Mouse (Mus musculus): ENCODE measurements around the gene Susd5. TPM values are rescaled to one million over a fixed set of nuclear protein-coding genes. Genes with fewer than 3 reads are reported as not detected.
"Not testable (repeated sequence)": the region's sequence is repeated elsewhere in the genome, so short reads cannot be mapped to it uniquely, and the experiment has no call there.

Gene Susd5
- polyA plus RNA-seq, 1 experiment from 2014 or later: 1.1 TPM

DNA sequence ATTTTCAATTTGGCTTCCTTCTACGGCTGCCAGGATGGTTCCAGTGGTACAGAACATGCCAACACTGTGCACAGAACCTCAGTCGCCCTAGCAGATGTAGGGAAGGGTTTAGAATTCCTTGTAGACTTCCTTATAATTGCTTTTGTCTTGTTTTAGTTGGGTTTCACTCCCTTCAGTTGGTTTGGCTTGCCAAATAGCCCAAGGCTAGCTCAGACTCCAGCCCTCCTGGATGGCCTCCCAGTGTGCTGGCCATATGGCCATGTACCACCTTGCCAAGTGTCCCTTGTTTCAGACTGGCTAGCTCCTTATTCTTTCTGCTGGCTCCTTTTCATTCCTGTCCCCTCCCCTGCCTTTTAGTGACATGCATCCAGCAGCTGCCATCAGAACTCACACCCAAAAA, 53.3 kb downstream of the Susd5 start:
- WGBS: 87% methylated on average over 2 of the region's 2 CpGs
- Histone ChIP-seq H3K27ac (ENCODE audit: low read length) (no peak overlapping the region), H3K4me1 (ENCODE audit: insufficient read depth, low read length) (no peaks in the 10 kb centered on the region), H3K36me3 (ENCODE audit: insufficient read depth, low read length) (no peaks in the 10 kb centered on the region), H3K9ac (replicated peaks; ENCODE audit: low read length) (no peak overlapping the region), H3K4me2 (replicated peaks; ENCODE audit: low read depth, low read length) (no peak overlapping the region), H3K4me3 (ENCODE audit: low read length) (no peak overlapping the region), H3K27me3 (ENCODE audit: insufficient read depth, low read length) (no peaks in the 10 kb centered on the region), H3K9me3 (ENCODE audit: low read length) (no peaks in the 10 kb centered on the region)
- no peak for ATAC-seq (ENCODE audit: low FRiP score, low TSS enrichment)

DNA sequence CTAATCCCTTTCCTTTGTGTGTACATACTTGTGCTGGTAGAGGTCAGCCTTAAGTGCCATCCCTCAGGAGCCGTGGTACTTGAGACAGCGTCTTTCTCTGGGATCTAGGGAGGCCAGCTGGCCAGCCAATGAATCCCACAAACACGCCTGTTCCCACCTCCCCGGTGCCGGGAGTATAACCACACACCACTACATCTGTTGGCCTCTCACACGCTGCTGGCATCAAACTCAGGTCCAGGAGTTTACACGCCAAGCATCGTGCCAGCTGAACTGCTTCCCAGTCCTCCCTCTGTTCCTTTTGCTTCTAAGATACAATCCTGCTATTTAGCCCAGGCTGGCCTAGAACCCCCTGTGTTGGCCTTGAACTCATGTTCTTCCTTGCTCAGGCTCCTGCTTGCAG, 54.2 kb downstream of the Susd5 start:
- Histone ChIP-seq H3K27ac (ENCODE audit: low read length) (no peak overlapping the region), H3K4me1 (ENCODE audit: insufficient read depth, low read length) (no peaks in the 10 kb centered on the region), H3K4me3 (ENCODE audit: low read length) (no peak overlapping the region), H3K4me2 (replicated peaks; ENCODE audit: low read depth, low read length) (no peak overlapping the region), H3K27me3 (ENCODE audit: insufficient read depth, low read length) (no peaks in the 10 kb centered on the region), H3K36me3 (ENCODE audit: insufficient read depth, low read length) (no peaks in the 10 kb centered on the region), H3K9ac (replicated peaks; ENCODE audit: low read length) (no peak overlapping the region), H3K9me3 (ENCODE audit: low read length) (no peaks in the 10 kb centered on the region)
- WGBS: 92% methylated on average over 8 of the region's 8 CpGs
- no peak for ATAC-seq (ENCODE audit: low FRiP score, low TSS enrichment)

- ATAC-seq (ENCODE audit: low FRiP score, low TSS enrichment): no peak
- no peak overlapping the region for H3K4me2 ChIP-seq (replicated peaks; ENCODE audit: low read depth, low read length)
- no peak overlapping the region for H3K9ac ChIP-seq (replicated peaks; ENCODE audit: low read length)
- no peaks in the 10 kb centered on the region for H3K4me1 ChIP-seq (ENCODE audit: insufficient read depth, low read length)
- H3K4me3 ChIP-seq (ENCODE audit: low read length): no peak overlapping the region
- no peaks in the 10 kb centered on the region for H3K27me3 ChIP-seq (ENCODE audit: insufficient read depth, low read length)
- no peaks in the 10 kb centered on the region for H3K9me3 ChIP-seq (ENCODE audit: low read length)
- 27% methylated on average over 6 of the region's 6 CpGs for WGBS
- no peaks in the 10 kb centered on the region for H3K36me3 ChIP-seq (ENCODE audit: insufficient read depth, low read length)
- H3K27ac ChIP-seq (ENCODE audit: low read length): no peak overlapping the region
Measured at GRCm38 (mm10) chr9:114112226-114112625, 55.3 kb downstream of the Susd5 start.

- Histone ChIP-seq H3K4me2 (replicated peaks; ENCODE audit: low read depth, low read length) (no peak overlapping the region), H3K9ac (replicated peaks; ENCODE audit: low read length) (no peak overlapping the region), H3K27ac (ENCODE audit: low read length) (no peak overlapping the region), H3K27me3 (ENCODE audit: insufficient read depth, low read length) (no peaks in the 10 kb centered on the region), H3K4me3 (ENCODE audit: low read length) (no peak overlapping the region), H3K9me3 (ENCODE audit: low read length) (no peaks in the 10 kb centered on the region), H3K4me1 (ENCODE audit: insufficient read depth, low read length) (no peaks in the 10 kb centered on the region), H3K36me3 (ENCODE audit: insufficient read depth, low read length) (no peaks in the 10 kb centered on the region)
- 79% methylated on average over 18 of the region's 18 CpGs for WGBS
- ATAC-seq (ENCODE audit: low FRiP score, low TSS enrichment): no peak
Measured at GRCm38 (mm10) chr9:114113911-114114623, 57.1 kb downstream of the Susd5 start.

GRCm38 (mm10) chr9:114116672-114117071, 59.7 kb downstream of the Susd5 start:
- not testable (repeated sequence) for H3K27ac ChIP-seq (ENCODE audit: low read length); H3K27me3 ChIP-seq (ENCODE audit: insufficient read depth, low read length); H3K9ac ChIP-seq (replicated peaks; ENCODE audit: low read length); H3K9me3 ChIP-seq (ENCODE audit: low read length); H3K4me2 ChIP-seq (replicated peaks; ENCODE audit: low read depth, low read length); H3K4me3 ChIP-seq (ENCODE audit: low read length); H3K4me1 ChIP-seq (ENCODE audit: insufficient read depth, low read length); H3K36me3 ChIP-seq (ENCODE audit: insufficient read depth, low read length); ATAC-seq (ENCODE audit: low FRiP score, low TSS enrichment)
- 10% methylated on average over 5 of the region's 5 CpGs for WGBS

DNA sequence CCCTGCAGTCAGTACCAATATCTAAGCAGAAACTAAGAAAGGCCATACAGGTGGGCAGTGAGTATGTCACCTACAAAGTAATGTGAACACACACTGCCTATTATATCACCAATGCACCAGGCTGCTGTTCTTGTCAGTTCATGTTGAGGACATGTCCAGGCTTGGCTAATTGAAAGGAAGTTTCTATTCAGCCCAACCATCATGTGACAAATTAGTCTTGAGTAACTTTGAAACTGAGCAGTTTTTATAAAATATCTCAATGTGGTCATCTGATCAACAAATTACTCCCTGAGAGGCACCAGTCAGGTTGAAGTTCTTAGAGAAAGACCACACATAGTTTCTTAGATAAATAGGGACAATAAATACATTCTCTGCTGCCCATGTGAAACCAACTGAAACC, 65.9 kb downstream of the Susd5 start:
- not testable (repeated sequence) for H3K27me3 ChIP-seq (ENCODE audit: insufficient read depth, low read length); H3K9ac ChIP-seq (replicated peaks; ENCODE audit: low read length); H3K36me3 ChIP-seq (ENCODE audit: insufficient read depth, low read length); H3K4me1 ChIP-seq (ENCODE audit: insufficient read depth, low read length); H3K4me3 ChIP-seq (ENCODE audit: low read length); H3K4me2 ChIP-seq (replicated peaks; ENCODE audit: low read depth, low read length); H3K27ac ChIP-seq (ENCODE audit: low read length); H3K9me3 ChIP-seq (ENCODE audit: low read length); ATAC-seq (ENCODE audit: low FRiP score, low TSS enrichment)

GRCm38 (mm10) chr9:114129273-114129835, 72.4 kb downstream of the Susd5 start:
- not testable (repeated sequence) for H3K4me1 ChIP-seq (ENCODE audit: insufficient read depth, low read length); H3K36me3 ChIP-seq (ENCODE audit: insufficient read depth, low read length); H3K4me2 ChIP-seq (replicated peaks; ENCODE audit: low read depth, low read length); H3K9ac ChIP-seq (replicated peaks; ENCODE audit: low read length); H3K9me3 ChIP-seq (ENCODE audit: low read length); H3K27ac ChIP-seq (ENCODE audit: low read length); H3K4me3 ChIP-seq (ENCODE audit: low read length); H3K27me3 ChIP-seq (ENCODE audit: insufficient read depth, low read length); ATAC-seq (ENCODE audit: low FRiP score, low TSS enrichment)
- 86% methylated on average over 1 of the region's 1 CpGs for WGBS

Other genes with a start within 250 kb of the Susd5 start
- 33.4 and 35.4 TPM in 2 replicates for gene Ubp1, start 126.2 kb upstream of the Susd5 start, polyA plus RNA-seq (2015; fragmentation: Nextera tagmentation; extraction: Ambion mirVana)
- 4.1 and 4.2 TPM in 2 replicates for gene Fbxl2, start 10.9 kb upstream of the Susd5 start, polyA plus RNA-seq (2015; fragmentation: Nextera tagmentation; extraction: Ambion mirVana)

All from kidney, embryonic 16.5 days (tissue).